Mouse (Mus musculus) liver, embryonic 14.5 days (tissue): ENCODE results near the gene Rbms3. TPM values are rescaled to one million over a fixed set of nuclear protein-coding genes. Genes with fewer than 3 reads are reported as not detected.

Experiments
- ATAC-seq: fragments of 200-750 bp; cut with Nextera tagmentation; 2 replicates; pipeline ENCODE4 v1.8.0; 2017; ENCODE audit warnings: moderate number of reproducible peaks, mild to moderate bottlenecking, moderate library complexity; ENCODE audit not compliant: insufficient read depth
- DNase-seq, 3 experiments: peaks; one replicate each; pipeline ENCODE4 v3.0.0-alpha.2; 2012 to 2013; ENCODE audit warnings: low read depth in 3 of 3, low spot score in 3 of 3
- H3K27ac ChIP-seq: fragments of 300-500 bp; sonication (generic); 2 replicates; pipeline ENCODE4 v1.5.1; 2014; ENCODE audit warnings: moderate library complexity, mild to moderate bottlenecking, control low read depth, inconsistent platforms
- H3K27me3 ChIP-seq: fragments of 300-500 bp; sonication (generic); 2 replicates; pipeline ENCODE4 v1.6.1; 2014; ENCODE audit warnings: mild to moderate bottlenecking, low read length, moderate library complexity; ENCODE audit not compliant: control insufficient read depth, insufficient read depth
- H3K36me3 ChIP-seq: fragments of 300-500 bp; sonication (generic); replicated peaks from 2 replicates; pipeline ENCODE4 v1.6.1; 2014; ENCODE audit warnings: low read depth; ENCODE audit not compliant: control insufficient read depth, insufficient read depth
- H3K4me1 ChIP-seq, 2 experiments: fragments of 200-500 bp in 1 of 2; fragments of 300-500 bp in 1 of 2; sonication (generic) in 1 of 2; replicated peaks; 2 replicates each; pipeline ENCODE4 v1.6.1; 2012 to 2014; ENCODE audit warnings: antibody characterized with exemption in 1 of 2, inconsistent platforms in 1 of 2, low read length in 1 of 2; ENCODE audit not compliant: control insufficient read depth in 2 of 2, insufficient read depth in 2 of 2
- H3K4me2 ChIP-seq: fragments of 300-500 bp; sonication (generic); 2 replicates; pipeline ENCODE4 v1.6.1; 2014; ENCODE audit warnings: low read depth, mild to moderate bottlenecking, control low read depth, moderate library complexity
- H3K4me3 ChIP-seq, 2 experiments: fragments of 200-500 bp in 1 of 2; fragments of 300-500 bp in 1 of 2; sonication (generic) in 1 of 2; 2 replicates each; pipeline ENCODE4 v1.5.1; 2012 to 2014; ENCODE audit warnings: low read depth in 2 of 2, low read length in 2 of 2, mild to moderate bottlenecking in 2 of 2, control low read depth in 1 of 2, inconsistent platforms in 1 of 2, moderate library complexity in 1 of 2; ENCODE audit not compliant: insufficient read depth in 1 of 2
- H3K9ac ChIP-seq: fragments of 300-500 bp; sonication (generic); replicated peaks from 2 replicates; pipeline ENCODE4 v1.6.1; 2014; ENCODE audit warnings: mild to moderate bottlenecking, control low read depth, moderate library complexity
- H3K9me3 ChIP-seq: fragments of 300-500 bp; sonication (generic); 2 replicates; pipeline ENCODE4 v1.6.1; 2016; ENCODE audit warnings: low read length, mixed read lengths; ENCODE audit not compliant: control insufficient read depth
- CTCF ChIP-seq: IDR thresholded peaks from 2 replicates; pipeline ENCODE4 v1.5.1; 2016; ENCODE audit warnings: antibody characterized with exemption, low read depth, control low read depth
- EP300 ChIP-seq: IDR thresholded peaks from 2 replicates; pipeline ENCODE4 v1.6.1; 2016; ENCODE audit warnings: antibody characterized with exemption, low read depth
- WGBS: fragments of 180-500 bp; shearing (Covaris S2); extraction: QIAGEN DNeasy Blood & Tissue Kit; methylation state at CpG from one replicate; pipeline ENCODE4 v1.1.7; 2014; ENCODE audit not compliant: insufficient replicate concordance; 5-methylcytosine and 5-hydroxymethylcytosine counted together
- polyA plus RNA-seq, 2 experiments: library from polyadenylated mRNA; depleted of rRNA in 1 of 2; stranded (reverse) in 1 of 2; unstranded in 1 of 2; fragments of >200 nt; fragmentation: Nextera tagmentation in 1 of 2; extraction: Ambion mirVana in 1 of 2; gene quantifications; 2 replicates each; pipeline versions ENCODE4 v1.2.1 to v1.2.3; 2012 to 2014

Rbms3 gene
- polyA plus RNA-seq, 2 experiments = 0.88 to 2.4 TPM

DNA sequence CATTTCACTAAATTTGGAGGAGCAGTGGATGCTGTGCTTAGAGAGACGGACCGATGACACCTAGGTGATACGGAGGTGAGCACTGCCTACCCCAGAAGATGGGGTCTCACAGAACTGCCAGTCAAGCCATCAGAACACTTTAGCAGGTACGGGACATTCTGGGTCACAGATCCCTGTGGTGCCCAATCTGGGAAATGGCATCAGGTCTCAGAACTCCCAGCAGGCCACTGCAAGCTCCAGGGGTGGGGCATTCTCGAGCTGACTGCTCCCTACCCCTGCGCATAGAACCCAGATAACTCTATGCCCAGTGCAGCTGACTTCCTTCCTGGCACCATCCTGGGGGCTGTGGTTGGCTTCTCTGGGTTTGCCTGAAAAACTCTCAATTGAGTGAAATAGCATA lies 536.2 kb downstream of the Rbms3 start:
- DNase-seq (no peak), ATAC-seq (no peak)
- Histone ChIP-seq H3K9ac (no peak overlapping the region), H3K27ac (no peak overlapping the region), H3K27me3 (no peaks in the 10 kb centered on the region), H3K36me3 (no peaks in the 10 kb centered on the region), H3K4me3 (no peak overlapping the region), H3K4me1 (no peaks in the 10 kb centered on the region), H3K9me3 (no peaks in the 10 kb centered on the region), H3K4me2 (no peak overlapping the region)
- WGBS = 63% methylated on average over 6 of the region's 6 CpGs
- TF ChIP-seq EP300 (no peak), CTCF (no peak)

DNA sequence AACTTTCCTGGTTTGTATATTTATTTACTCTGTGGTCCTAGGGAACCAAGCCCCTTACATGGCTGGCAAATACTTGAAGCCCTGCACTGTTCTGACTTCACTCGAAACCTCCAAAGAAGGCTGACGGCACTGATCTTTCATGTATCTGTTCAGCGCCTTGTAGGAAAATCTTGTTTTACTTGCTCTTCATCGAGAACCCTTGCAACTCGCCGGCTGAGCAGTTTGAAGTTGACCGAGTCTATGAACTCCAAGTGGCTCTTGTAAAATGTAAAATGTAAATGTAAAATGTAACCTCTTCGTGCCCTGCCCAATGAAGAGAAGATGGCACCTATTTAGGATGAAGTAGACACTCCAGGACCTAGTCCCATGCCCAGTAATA lies 537.5 kb downstream of the Rbms3 start:
- H3K4me2 ChIP-seq = no peak overlapping the region
- TF ChIP-seq EP300 = no peak
- no peak for TF ChIP-seq CTCF
- H3K27me3 ChIP-seq = no peaks in the 10 kb centered on the region
- H3K4me3 ChIP-seq = no peak overlapping the region
- DNase-seq (no peak), ATAC-seq (no peak)
- no peaks in the 10 kb centered on the region for H3K36me3 ChIP-seq
- WGBS = 71% methylated on average over 8 of the region's 8 CpGs
- H3K9me3 ChIP-seq = no peaks in the 10 kb centered on the region
- H3K27ac ChIP-seq = no peak overlapping the region
- no peak overlapping the region for H3K9ac ChIP-seq
- H3K4me1 ChIP-seq = no peaks in the 10 kb centered on the region

DNA sequence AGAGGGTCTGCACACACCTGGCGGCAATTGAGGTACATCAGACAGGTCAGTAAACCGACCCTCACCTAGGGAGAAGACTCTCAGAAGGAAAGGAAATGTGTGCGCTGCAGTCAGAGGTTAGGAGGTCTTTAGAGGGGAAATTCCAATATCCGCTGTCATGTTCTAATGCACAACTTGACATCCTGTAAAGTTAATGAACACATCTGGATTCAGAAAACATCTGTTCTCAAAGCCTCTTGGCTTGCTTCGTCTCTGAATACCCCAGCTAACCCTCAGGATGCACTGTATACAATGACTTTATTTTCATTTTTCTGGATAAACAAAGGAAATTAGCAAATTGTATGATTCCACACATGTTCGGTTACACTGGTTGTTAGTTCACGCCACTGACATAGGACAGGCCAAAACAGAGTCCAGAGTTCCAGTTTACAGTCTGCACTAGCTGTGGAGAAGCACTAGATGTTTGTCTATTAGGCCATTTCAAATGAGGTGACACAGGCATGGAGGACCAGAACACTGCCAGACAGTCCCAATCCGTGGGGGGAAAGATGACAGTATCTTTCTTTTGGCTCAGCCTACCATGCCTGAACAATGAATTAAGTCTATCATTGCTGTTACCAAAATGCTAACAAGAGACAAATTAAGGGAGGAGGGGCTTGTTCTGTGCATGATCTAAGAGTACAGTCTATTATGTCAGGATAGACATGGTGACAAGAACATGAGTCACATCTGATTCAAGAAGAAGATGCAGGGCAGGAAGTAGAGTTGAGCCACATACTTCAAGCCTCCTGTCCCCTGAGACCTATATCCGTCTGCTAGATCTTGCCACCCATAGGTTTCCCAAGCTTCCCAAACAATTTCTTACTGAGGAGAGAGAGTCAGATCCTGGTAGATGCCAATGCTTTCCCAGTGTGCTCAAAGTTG lies 538.2 kb downstream of the Rbms3 start:
- Histone ChIP-seq H3K4me2 (no peak overlapping the region), H3K4me3 (no peak overlapping the region), H3K27me3 (no peaks in the 10 kb centered on the region), H3K4me1 (no peaks in the 10 kb centered on the region), H3K9me3 (no peaks in the 10 kb centered on the region), H3K27ac (no peak overlapping the region), H3K9ac (no peak overlapping the region), H3K36me3 (no peaks in the 10 kb centered on the region)
- ATAC-seq (no peak), DNase-seq (no peak)
- TF ChIP-seq CTCF = no peak
- TF ChIP-seq EP300 = no peak
- 63% methylated on average over 9 of the region's 9 CpGs for WGBS

DNA sequence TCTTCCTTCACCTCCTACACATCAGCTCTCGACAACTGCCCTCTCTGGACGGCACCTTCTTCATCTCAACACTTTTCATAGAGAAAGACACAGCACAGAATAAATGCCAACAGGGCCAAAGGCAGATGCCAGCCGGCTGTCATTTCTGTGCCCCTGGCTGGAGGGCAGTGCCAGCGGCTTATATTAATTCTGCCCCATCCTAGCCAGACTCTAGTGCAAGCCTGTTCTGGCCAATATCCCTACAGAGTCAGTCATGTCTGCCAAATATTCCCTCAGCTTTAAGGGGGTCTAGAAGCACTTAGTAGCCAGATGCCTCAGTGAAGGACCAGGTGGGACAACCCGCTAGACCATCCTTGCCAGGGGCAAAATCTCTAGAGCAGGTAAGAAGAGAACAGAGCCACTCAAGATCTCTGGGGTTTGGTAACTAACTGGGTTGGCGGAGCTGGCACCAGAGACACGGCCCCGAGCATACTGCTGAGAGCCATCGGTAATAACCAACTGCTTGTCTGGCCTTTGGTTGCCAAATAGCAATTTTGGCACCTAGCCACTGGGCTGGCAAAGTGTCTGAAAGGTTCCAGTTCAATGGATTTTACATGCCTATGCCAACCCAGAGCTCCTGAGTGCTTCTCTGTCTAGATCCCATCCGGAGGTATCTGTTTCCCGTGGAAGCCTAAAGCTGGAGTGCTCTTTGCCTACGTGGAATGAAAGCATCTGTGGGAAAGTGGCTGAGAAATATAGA lies 540.1 kb downstream of the Rbms3 start:
- Histone ChIP-seq H3K4me3 (no peak overlapping the region), H3K27ac (no peak overlapping the region), H3K9me3 (no peaks in the 10 kb centered on the region), H3K4me1 (no peaks in the 10 kb centered on the region), H3K4me2 (no peak overlapping the region), H3K36me3 (no peaks in the 10 kb centered on the region), H3K27me3 (no peaks in the 10 kb centered on the region), H3K9ac (no peak overlapping the region)
- WGBS = 71% methylated on average over 12 of the region's 12 CpGs
- DNase-seq (no peak), ATAC-seq (no peak)
- TF ChIP-seq CTCF (no peak), EP300 (no peak)

DNA sequence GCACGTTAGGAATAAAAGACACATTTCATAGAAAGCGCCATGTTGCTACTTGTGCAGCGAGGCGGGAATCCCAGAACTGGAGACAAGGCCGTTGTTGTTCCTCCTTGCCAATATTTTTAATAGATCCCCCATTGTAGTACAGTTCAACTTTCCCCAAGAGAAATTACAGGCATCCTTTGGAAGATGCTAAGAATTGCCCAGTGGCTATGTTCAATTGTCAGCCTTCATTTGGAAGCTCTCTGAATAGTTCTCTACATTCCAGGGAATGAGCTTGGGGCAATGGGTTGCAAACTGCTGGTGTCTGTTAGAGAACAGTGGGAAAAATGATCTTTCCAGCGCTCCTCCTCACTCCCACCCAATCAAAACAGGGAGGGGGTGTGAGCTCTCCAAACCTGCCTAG lies 541.4 kb downstream of the Rbms3 start:
- Histone ChIP-seq H3K27me3 (no peaks in the 10 kb centered on the region), H3K4me1 (no peaks in the 10 kb centered on the region), H3K4me3 (no peak overlapping the region), H3K9ac (no peak overlapping the region), H3K9me3 (no peaks in the 10 kb centered on the region), H3K36me3 (no peaks in the 10 kb centered on the region), H3K27ac (no peak overlapping the region), H3K4me2 (no peak overlapping the region)
- DNase-seq (no peak), ATAC-seq (no peak)
- 80% methylated on average over 6 of the region's 6 CpGs for WGBS
- TF ChIP-seq EP300 (no peak), CTCF (no peak)
